Mouse (Mus musculus) forebrain, embryonic 15.5 days (tissue): ENCODE data around the gene Supt3. TPM values are rescaled to one million over a fixed set of nuclear protein-coding genes. Genes with fewer than 3 reads are reported as not detected.

Source experiments
- ATAC-seq: fragments of 200-750 bp; cut with Nextera tagmentation; replicated peaks from 2 replicates; pipeline ENCODE4 v1.8.0; 2017; ENCODE audit warnings: mild to moderate bottlenecking, moderate TSS enrichment, moderate library complexity
- H3K27ac ChIP-seq: fragments of 300-500 bp; sonication (generic); replicated peaks from 2 replicates; pipeline ENCODE4 v1.5.1; 2015; ENCODE audit warnings: mild to moderate bottlenecking, inconsistent platforms
- H3K27me3 ChIP-seq: fragments of 300-500 bp; sonication (generic); 2 replicates; pipeline ENCODE4 v1.6.1; 2015; ENCODE audit warnings: inconsistent platforms
- H3K36me3 ChIP-seq: fragments of 300-500 bp; sonication (generic); 2 replicates; pipeline ENCODE4 v1.6.1; 2015; ENCODE audit warnings: mild to moderate bottlenecking, inconsistent platforms
- H3K4me1 ChIP-seq: fragments of 300-500 bp; sonication (generic); 2 replicates; pipeline ENCODE4 v1.6.1; 2015; ENCODE audit warnings: inconsistent platforms
- H3K4me2 ChIP-seq: fragments of 300-500 bp; sonication (generic); replicated peaks from 2 replicates; pipeline ENCODE4 v1.6.1; 2015; ENCODE audit warnings: mild to moderate bottlenecking, inconsistent platforms
- H3K4me3 ChIP-seq: fragments of 300-500 bp; sonication (generic); 2 replicates; pipeline ENCODE4 v1.5.1; 2015; ENCODE audit warnings: mild to moderate bottlenecking, inconsistent platforms
- H3K9ac ChIP-seq: fragments of 300-500 bp; sonication (generic); replicated peaks from 2 replicates; pipeline ENCODE4 v1.6.1; 2015; ENCODE audit warnings: mild to moderate bottlenecking, inconsistent platforms
- H3K9me3 ChIP-seq: fragments of 300-500 bp; sonication (generic); 2 replicates; pipeline ENCODE4 v1.6.1; 2016; ENCODE audit warnings: inconsistent platforms
- WGBS: fragments of 180-500 bp; shearing (Covaris S2); methylation state at CpG from one replicate; pipeline ENCODE4 v1.1.7; 2015; ENCODE audit warnings: mixed read lengths; 5-methylcytosine and 5-hydroxymethylcytosine counted together
- polyA plus RNA-seq: library from polyadenylated mRNA; unstranded; fragments of >200 nt; fragmentation: Nextera tagmentation; extraction: Ambion mirVana; gene quantifications from 2 replicates; pipeline ENCODE4 v1.2.1, GENCODE M21; 2015

The Supt3 gene
- polyA plus RNA-seq, 1 experiment from 2014 or later = 19.7 TPM

DNA sequence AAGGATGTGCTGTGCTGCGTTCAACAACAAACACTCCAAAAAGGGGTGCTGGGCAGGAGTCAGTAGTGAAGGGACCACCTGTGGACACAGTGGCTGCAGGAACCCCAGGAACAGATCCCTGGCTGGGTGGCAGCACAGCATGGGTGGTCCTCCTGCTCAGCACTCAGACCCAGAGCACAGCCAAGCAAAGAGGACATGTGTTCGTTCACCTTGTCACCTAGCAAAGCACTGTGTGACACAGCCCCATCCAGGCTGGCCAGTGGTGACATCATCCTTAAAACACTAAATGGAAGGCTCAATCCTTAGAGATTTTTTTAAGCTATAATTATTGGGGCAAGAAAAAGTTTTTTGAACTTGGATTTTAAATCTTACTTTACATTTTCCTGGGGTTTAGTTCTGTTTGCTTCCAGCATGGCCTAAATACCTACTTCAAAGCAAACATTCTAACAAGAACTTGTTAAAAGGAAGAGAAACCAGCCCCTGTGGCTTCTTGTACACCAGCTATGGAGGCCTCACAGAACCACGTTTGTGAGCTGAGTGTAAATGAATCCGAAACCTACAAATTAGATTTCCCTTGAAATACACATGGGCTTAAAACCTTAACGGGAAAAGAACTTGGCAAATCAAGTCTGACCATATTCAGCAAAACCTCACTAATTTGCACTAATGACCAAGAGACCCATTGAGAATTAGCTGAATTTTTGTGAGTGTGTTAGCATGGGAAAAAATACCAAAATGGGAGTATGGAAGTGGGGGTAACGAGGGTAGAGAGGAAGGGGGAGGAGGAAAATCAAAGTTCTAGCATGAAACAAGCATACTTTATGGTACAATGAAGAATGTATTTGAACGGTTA lies 295.8 kb downstream of the Supt3 start:
- H3K27ac ChIP-seq = no peak overlapping the region
- peak; percentile 79; the same call in 1 of the 2 replicates for ATAC-seq
- H3K4me3 ChIP-seq = no peak overlapping the region

DNA sequence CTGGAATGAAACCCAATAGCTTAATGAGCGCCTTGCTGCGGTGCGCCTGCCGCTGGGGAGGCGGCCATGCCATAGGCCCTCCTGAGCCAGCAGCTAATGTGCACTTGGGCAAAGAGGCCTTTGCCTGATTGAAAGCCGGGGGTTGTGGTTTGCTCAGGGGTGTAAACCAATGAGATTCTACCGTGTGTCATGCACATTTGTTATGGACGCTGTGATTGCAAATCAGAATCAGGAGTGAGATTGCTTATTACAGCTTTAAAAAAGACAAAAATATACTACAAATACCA lies 296.3 kb downstream of the Supt3 start:
- no peak overlapping the region for H3K4me3 ChIP-seq
- H3K36me3 ChIP-seq = no peaks in the 10 kb centered on the region
- no peak overlapping the region for H3K27ac ChIP-seq
- H3K4me1 ChIP-seq = 0 out of 2 replicates have a peak, but pooled peaks cover 2% of the 10 kb centered on the region
- no peak overlapping the region for H3K9ac ChIP-seq
- no peak overlapping the region for H3K4me2 ChIP-seq
- H3K9me3 ChIP-seq = no peaks in the 10 kb centered on the region
- ATAC-seq = peak; percentile 53; the same call in 1 of the 2 replicates
- WGBS = 77% methylated on average over 8 of the region's 8 CpGs
- H3K27me3 ChIP-seq = no peaks in the 10 kb centered on the region

More for the DNA sequence above, 295.8 kb downstream of the Supt3 start:
- Histone ChIP-seq H3K4me2 (no peak overlapping the region), H3K9ac (no peak overlapping the region), H3K36me3 (no peaks in the 10 kb centered on the region), H3K27me3 (no peaks in the 10 kb centered on the region), H3K9me3 (no peaks in the 10 kb centered on the region), H3K4me1 (0 out of 2 replicates have a peak, but pooled peaks cover 2% of the 10 kb centered on the region)
- WGBS = 39% methylated on average over 7 of the region's 7 CpGs

DNA sequence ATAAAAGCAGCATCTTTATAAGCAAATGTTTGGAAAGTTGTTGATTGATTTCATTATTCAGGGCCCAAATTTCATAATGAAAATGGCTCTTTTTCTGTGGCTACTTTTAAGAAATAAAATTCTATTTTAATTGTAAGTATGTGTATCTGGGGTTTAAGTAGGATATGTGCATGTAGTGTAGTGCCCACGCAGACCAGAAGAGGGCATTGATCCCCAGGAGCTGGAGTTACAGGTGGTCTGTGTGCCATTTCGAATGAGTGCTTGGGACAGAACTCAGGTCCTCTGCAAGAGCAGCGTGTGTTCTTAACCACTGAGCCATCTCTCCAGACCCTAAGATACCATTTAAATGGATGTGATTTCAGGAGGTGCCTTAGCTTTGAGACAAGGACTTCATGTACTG lies 296.8 kb downstream of the Supt3 start:
- Histone ChIP-seq H3K9ac (no peak overlapping the region), H3K4me2 (no peak overlapping the region), H3K36me3 (no peaks in the 10 kb centered on the region), H3K4me1 (0 out of 2 replicates have a peak, but pooled peaks cover 2% of the 10 kb centered on the region), H3K27ac (no peak overlapping the region), H3K9me3 (no peaks in the 10 kb centered on the region), H3K27me3 (no peaks in the 10 kb centered on the region), H3K4me3 (no peak overlapping the region)
- 89% methylated on average over 3 of the region's 3 CpGs for WGBS
- no peak for ATAC-seq

DNA sequence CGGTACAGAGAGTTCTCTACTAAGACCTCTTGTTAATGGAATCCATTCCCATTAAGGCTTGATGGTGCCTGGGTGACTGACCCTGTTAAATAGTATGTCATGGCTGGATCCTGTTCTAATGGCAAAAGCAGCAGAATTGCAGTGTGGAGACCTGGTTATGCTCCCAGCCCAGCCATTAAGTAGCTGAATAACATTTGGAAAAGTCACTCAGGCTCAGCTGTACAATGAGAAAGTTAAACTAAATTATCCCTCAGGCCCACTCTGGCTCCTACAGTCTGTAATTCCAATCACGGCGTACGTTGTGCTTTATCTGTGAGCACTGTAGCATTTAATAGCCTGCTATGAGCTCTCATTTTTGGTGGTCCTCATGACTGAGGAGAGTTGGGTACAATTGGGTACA lies 300.0 kb downstream of the Supt3 start:
- Histone ChIP-seq H3K9me3 (no peaks in the 10 kb centered on the region), H3K4me2 (no peak overlapping the region), H3K27ac (no peak overlapping the region), H3K9ac (no peak overlapping the region), H3K27me3 (no peaks in the 10 kb centered on the region), H3K4me1 (0 out of 2 replicates have a peak, but pooled peaks cover 6% of the 10 kb centered on the region), H3K4me3 (no peak overlapping the region), H3K36me3 (no peaks in the 10 kb centered on the region)
- no peak for ATAC-seq
- 83% methylated on average over 4 of the region's 4 CpGs for WGBS

DNA sequence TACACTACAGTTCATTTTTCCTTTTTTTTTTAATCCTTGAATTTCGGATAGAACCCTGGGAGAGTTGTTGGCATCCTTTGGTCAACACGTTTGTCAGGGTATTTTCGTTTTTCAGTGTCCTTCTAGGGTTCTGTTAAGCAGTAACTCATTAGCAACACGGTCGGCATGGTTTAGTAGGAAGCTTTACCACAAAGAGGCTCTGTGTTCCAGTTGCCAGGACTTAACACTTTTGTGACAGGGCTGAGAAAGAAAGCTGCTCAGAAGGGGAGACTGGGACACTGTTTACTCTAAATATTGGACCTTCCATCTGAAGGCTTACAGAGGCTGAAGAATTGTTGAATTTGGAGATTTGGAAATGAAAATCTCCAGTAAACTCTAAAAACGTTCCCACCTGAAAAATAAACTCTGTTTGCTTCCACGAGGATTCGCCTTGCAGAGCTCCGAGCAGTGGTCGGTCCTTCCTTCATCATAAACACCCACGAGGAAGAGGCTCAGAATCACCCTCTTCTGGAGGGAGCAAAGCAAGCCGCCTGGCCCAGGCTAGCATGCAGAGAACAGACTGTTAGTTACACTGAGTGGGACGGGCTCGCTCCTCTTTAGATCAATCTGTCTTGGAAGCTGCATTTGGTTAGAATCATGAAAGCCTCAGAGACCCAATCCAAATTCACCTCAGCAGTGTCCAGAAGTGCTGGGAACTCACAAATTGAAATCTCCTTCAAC lies 301.1 kb downstream of the Supt3 start:
- no peaks in the 10 kb centered on the region for H3K27me3 ChIP-seq
- no peak overlapping the region for H3K9ac ChIP-seq
- H3K4me1 ChIP-seq = 0 out of 2 replicates have a peak, but pooled peaks cover 3% of the 10 kb centered on the region
- WGBS = 51% methylated on average over 14 of the region's 14 CpGs
- H3K4me2 ChIP-seq = no peak overlapping the region
- H3K27ac ChIP-seq = no peak overlapping the region
- 0 out of 2 replicates have a peak, but pooled peaks have one; percentile 48 for ATAC-seq
- no peaks in the 10 kb centered on the region for H3K36me3 ChIP-seq
- no peaks in the 10 kb centered on the region for H3K9me3 ChIP-seq
- no peak overlapping the region for H3K4me3 ChIP-seq

DNA sequence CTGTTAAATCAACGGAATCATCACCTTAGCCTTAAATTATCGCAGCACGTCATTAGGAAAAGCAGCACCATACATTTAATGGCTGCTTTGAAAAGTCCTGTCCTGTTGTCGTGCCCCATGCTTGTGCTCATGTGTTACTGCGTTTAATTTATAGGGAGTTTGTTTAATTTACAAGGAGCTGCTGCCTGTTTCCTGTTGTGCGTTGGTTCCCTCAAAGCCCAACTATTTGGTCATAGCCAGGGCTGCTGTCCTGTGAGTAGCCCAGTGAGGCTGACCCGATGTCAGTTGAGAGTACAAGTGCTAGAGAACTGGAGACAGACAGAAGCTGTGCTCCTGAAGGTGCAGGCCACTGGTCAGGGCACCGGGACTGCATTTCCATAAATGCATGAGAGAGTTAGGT lies 304.6 kb downstream of the Supt3 start:
- Histone ChIP-seq H3K4me3 (no peak overlapping the region), H3K9me3 (no peaks in the 10 kb centered on the region), H3K27ac (no peak overlapping the region), H3K4me2 (no peak overlapping the region), H3K27me3 (no peaks in the 10 kb centered on the region), H3K9ac (no peak overlapping the region), H3K4me1 (0 out of 2 replicates have a peak, but pooled peaks cover 3% of the 10 kb centered on the region), H3K36me3 (no peaks in the 10 kb centered on the region)
- ATAC-seq = no peak
- 89% methylated on average over 8 of the region's 8 CpGs for WGBS

DNA sequence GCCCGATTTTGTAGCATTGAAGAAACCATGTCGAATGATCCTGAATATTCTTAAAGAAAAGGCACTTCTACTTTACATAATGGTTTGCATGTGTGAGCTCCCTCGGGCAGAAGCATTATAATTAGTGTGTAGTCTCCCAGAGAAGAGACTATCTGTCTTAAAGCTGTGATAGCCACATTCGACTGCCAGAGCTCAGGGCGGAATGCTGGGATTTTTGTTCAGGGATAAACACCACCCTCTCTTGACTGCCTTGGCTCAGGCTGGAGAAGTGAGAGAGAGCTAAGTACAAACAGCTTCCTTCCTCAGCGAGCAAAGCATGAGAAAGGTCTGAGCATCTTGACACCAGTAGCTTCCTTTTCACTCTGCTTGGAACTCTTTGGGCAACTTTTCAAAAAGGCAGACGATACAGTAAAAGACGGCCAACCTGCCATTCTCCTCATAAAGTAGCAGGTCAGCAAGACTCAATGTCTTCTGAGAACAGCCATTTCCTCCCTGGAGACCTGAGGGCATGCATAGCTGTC lies 305.1 kb downstream of the Supt3 start:
- no peak for ATAC-seq
- Histone ChIP-seq H3K4me1 (peaks cover 8% of the 10 kb centered on the region; the same call in 1 of the 2 replicates), H3K9me3 (no peaks in the 10 kb centered on the region), H3K36me3 (no peaks in the 10 kb centered on the region), H3K4me2 (no peak overlapping the region), H3K27me3 (no peaks in the 10 kb centered on the region), H3K9ac (no peak overlapping the region), H3K27ac (no peak overlapping the region), H3K4me3 (no peak overlapping the region)
- 67% methylated on average over 8 of the region's 8 CpGs for WGBS

DNA sequence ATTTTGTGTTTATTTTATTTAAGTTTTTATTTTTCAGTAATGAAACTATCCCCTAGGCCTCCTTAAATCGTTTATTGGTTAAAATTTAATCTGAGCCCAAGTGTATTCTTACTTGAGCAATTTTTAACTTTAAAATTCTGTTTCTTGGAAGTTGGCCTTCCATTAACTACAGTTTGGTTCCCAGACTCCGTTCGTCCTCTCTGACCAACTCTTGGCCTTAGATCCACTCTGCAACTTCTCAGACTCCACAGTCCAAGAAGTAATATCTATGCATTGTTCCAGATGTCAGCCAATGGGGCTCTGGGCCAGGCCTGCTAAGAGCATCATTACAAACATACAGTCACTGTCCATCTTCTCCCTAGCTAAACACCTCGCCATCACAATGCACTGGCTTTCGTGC lies 309.4 kb downstream of the Supt3 start:
- Histone ChIP-seq H3K4me3 (no peak overlapping the region), H3K4me1 (peaks cover 9% of the 10 kb centered on the region; the same call in 1 of the 2 replicates), H3K9ac (no peak overlapping the region), H3K9me3 (no peaks in the 10 kb centered on the region), H3K36me3 (no peaks in the 10 kb centered on the region), H3K27ac (no peak overlapping the region), H3K4me2 (no peak overlapping the region), H3K27me3 (no peaks in the 10 kb centered on the region)
- no peak for ATAC-seq
- WGBS = 85% methylated on average over 5 of the region's 5 CpGs

DNA sequence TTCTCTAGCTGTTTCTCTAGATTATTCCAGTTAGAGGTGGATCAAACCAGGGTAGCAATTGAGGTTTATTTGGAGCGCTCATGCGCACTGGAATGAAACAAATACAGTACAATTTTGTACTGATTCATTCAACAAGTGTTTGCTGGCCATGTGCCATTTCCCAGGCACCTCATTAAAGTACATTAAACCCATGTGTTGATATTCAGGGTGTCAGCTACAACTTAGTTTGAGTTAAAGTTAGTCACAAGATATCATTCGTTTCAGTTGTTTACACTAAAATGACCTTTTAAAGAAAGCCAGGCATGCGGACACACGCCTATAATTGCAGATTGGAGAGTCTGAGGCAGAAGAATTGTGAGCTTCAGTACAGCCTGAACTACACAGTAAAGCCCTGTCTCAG lies 310.1 kb downstream of the Supt3 start:
- no peak for ATAC-seq
- no peaks in the 10 kb centered on the region for H3K27me3 ChIP-seq
- no peaks in the 10 kb centered on the region for H3K9me3 ChIP-seq
- H3K4me1 ChIP-seq = peaks cover 6% of the 10 kb centered on the region; the same call in 1 of the 2 replicates
- no peak overlapping the region for H3K9ac ChIP-seq
- H3K4me2 ChIP-seq = no peak overlapping the region
- no peak overlapping the region for H3K27ac ChIP-seq
- no peaks in the 10 kb centered on the region for H3K36me3 ChIP-seq
- WGBS = 41% methylated on average over 5 of the region's 5 CpGs
- H3K4me3 ChIP-seq = no peak overlapping the region

DNA sequence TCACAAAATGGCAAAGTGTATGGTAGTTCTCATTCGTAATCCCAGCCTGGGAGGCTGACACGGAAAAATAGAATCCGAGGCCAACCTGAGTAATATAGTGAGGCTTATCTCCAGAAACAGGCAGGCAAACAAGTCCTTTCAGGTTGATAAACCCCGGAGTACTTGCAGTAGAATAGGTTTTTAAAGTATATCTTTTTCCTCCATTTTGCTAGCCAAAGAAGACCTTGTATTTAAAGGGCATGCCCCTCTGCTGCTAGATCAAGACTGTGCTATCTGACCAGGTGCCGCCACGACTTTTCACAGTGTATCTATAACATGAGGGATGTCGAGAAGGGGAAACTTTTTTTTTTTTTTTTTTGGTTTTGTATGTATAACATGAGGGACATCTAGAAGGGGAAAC lies 324.1 kb downstream of the Supt3 start:
- H3K4me2 ChIP-seq = no peak overlapping the region
- ATAC-seq = no peak
- H3K27ac ChIP-seq = no peak overlapping the region
- 89% methylated on average over 7 of the region's 7 CpGs for WGBS
- no peak overlapping the region for H3K4me3 ChIP-seq
- H3K9ac ChIP-seq = no peak overlapping the region
- H3K4me1 ChIP-seq = no peaks in the 10 kb centered on the region
- no peaks in the 10 kb centered on the region for H3K27me3 ChIP-seq
- H3K9me3 ChIP-seq = no peaks in the 10 kb centered on the region
- H3K36me3 ChIP-seq = no peaks in the 10 kb centered on the region

DNA sequence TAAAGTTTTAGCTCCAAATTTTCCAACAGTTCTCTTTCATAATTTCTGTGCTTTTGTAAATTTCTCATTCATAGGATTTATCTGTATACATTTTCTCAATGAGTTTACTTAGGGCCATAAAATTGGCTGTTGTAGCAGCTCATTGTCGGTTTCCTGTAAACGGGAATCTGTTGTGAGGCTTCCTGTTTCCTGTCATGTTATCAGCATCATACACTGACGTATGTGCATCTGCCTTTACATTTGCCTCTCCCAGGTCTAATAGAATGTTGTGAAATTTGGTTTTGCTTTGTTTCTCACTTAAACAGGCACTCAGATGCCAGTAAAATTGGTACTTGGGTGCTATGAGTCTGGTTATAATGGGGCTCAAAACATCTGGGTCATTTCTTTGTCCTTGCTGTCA lies 338.4 kb downstream of the Supt3 start:
- WGBS = 90% methylated on average over 3 of the region's 3 CpGs
- Histone ChIP-seq H3K27me3 (no peaks in the 10 kb centered on the region), H3K9me3 (no peaks in the 10 kb centered on the region), H3K4me2 (no peak overlapping the region), H3K4me3 (no peak overlapping the region), H3K36me3 (no peaks in the 10 kb centered on the region), H3K27ac (no peak overlapping the region), H3K9ac (no peak overlapping the region), H3K4me1 (peaks cover 3% of the 10 kb centered on the region; the same call in 1 of the 2 replicates)
- no peak for ATAC-seq
